Mouse (Mus musculus) adrenal gland, adult 8-10 months (tissue): ENCODE results near the gene Krtap15. TPM values are rescaled to one million over a fixed set of nuclear protein-coding genes. Genes with fewer than 3 reads are reported as not detected.

Experiments used
- DNase-seq: peaks from one replicate; pipeline ENCODE4 v3.0.0; 2022
- total RNA-seq, 4 experiments: library from RNA; stranded (reverse); gene quantifications; 2 replicates each; pipeline ENCODE4 v1.2.4; 2022

Krtap15 gene
- total RNA-seq, result not detected

DNA sequence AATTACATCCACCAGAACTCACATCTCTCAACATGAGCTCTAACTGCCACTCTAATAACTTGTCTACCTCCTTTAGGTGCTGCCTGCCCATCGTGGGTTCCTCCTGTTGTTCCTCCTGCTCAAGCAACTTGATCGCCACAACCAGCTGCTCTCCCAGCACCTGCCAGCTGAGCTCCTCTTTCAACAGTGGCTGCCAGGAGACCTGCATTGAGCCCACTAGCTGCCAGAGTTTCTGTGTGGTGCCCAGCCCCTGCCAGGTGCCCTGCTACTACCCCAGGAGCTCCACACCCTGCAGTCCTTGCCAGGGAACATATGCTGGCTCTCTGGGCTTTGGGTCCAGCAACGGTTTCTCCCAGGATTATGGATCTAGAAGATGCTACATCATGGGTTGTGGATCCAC is at the start of gene Krtap15:
Gene Krtap15 (plus strand): TSS at position 150 of the 400 bp plus-strand sequence.
- no peak for DNase-seq

DNA sequence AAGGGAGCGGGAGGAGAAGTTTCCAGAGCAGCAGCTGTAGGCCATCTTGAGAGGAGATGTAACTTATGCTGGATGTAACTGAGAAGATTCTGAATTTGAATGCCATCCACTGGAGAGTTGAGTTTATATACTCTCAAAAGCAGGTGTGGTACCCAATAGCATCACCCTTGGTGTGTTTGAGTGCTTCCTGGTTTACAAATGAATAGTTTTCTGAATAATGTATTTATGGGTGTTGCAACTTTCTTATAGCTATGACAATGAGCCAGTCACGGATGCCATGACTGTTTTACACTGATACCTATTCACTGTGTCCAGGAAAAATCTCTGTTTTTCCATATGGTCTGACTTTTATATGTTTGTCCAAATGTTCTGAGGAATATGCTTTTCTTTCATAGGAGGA is 45.9 kb upstream of the Krtap15 start, which contains the start of gene 2310057N15Rik:
Gene 2310057N15Rik (minus strand): TSS at position 101 of the 400 bp plus-strand sequence.
- DNase-seq, result no peak

DNA sequence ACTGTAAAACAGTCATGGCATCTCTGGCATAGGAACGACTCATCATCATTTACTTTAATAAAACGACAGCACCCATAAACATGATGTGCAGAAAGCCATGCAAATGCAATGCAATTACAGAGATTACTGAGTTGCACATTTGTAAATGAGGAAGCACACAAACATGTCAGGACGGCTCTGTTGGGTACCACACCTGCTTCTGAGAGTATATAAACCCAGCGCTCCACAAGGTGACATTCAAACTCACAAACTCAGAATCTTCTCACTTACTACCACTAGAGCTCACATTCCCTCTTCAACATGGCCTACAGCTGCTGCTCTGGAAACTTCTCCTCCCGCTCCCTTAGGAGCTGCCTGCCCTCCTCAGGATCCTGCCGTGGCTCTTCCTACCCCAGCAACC is 42.4 kb upstream of the Krtap15 start, which contains the start of gene Gm5965:
Gene Gm5965 (plus strand): TSS at position 301 of the 400 bp plus-strand sequence.
- DNase-seq, result no peak

GRCm38 (mm10) chr16:88786786-88787185 is 33.2 kb upstream of the Krtap15 start:
- DNase-seq, result no peak

GRCm38 (mm10) chr16:88811827-88812226 is 8.2 kb upstream of the Krtap15 start, which contains the start of gene Gm20741:
Gene Gm20741, minus strand, starts transcription at chr16:88812220.
- no peak for DNase-seq

DNA sequence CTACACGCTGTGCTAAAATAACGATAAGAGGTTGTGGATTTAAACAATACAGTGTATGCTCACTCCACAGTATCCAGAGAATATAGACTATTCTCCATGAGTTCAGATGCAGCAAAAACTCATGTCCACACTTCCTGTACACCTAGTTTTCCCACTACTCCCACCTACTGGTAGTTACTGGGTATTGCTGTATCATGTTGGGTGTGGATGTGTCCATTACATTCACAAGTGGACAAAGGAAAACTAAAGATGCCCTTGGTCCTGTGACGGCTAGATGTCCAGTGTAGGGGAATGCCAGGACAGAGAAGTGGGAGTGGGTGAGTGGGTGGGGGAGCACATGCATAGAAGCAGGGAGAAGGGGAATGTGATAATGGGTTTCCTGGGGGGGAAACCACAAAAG is 3.7 kb downstream of the Krtap15 start:
- no peak for DNase-seq

GRCm38 (mm10) chr16:88826095-88826652 is 6.2 kb downstream of the Krtap15 start, which contains the start of gene Krtap14:
Gene Krtap14, minus strand, starts transcription at chr16:88826145.
- no peak for DNase-seq

DNA sequence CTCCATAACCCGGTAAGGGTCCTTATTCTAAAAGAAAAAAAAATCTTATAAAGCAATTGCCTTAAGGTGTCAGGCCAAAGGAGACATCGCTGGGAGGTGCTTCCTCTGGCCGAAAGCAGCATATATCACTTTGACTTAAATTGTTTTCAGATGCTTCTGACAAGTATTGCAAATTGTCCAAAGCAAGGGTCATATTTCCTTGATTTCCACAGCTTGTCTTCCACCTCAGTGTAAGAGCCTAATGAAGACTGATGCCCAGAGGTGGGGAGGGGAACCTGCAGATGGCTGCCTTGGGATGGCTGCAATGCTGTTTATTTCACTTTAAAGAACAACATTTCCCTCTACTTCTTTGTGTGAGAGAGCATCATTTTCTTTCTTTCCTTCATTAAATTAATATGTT is 7.0 kb downstream of the Krtap15 start:
- DNase-seq, result no peak

- no peak for DNase-seq
These were observed 27.3 kb downstream of the Krtap15 start for GRCm38 (mm10) chr16:88847363-88847762.

DNA sequence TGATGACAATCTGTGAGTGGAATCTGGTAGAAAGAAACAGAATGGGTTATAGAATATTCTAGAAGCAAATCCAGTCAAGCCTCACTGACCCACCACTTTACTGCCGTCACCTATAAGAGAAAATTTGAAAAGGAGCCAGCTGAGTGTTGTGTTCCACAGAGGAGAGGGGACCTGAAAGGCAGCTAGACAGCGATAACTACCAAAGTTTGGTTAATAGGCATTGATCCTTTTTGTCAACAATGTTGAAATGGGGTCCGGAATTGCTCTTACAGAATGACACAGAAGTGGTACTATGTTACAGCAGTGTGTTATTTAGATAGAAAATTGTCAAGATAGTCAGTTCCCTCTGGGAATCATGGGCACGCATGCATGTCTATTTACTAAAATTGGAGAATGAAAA is 28.5 kb downstream of the Krtap15 start:
- DNase-seq, result no peak

DNA sequence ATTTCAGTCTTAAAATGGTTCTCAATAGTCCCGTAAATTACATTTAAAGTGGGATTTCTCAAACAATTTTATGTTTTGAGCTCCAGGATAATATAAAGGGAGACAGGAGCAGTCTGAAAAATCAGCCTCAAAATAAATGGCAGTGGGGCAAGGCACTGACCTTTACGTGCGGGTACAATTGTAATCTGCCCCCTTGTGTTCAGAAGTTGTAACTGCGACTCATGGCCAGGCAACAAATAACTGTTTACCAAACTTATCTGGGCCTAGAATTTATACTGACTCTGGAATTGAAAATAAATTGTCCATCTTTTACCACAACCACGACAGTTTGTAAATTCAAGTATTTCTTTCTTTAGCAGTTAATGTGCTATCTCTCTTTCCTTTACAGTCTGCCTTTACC is 31.4 kb downstream of the Krtap15 start:
- DNase-seq, result no peak

- no peak for DNase-seq
These were observed 44.9 kb downstream of the Krtap15 start for GRCm38 (mm10) chr16:88864887-88865407.

DNA sequence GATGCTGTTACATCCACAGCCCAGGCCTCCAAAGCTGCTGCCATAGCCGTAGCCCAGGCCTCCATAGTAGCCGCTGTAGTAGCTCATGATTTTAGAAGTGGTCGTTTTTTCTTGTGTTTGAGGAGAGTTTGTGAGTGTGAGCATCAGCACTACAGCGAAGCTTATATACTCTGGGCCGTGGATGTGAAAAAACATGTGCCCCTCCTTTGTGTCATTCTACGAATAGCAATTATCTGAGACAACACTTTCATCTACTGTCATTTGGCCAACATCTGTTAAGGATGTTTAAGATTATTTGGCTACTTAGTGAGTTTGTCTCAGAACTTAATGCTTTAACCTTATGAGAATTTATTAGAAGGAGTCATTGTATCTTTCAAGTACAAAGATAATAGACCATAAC is 49.3 kb downstream of the Krtap15 start, which contains the start of gene Krtap19-1:
Gene Krtap19-1 (minus strand): TSS at position 101 of the 400 bp plus-strand sequence.
- DNase-seq, result no peak

DNA sequence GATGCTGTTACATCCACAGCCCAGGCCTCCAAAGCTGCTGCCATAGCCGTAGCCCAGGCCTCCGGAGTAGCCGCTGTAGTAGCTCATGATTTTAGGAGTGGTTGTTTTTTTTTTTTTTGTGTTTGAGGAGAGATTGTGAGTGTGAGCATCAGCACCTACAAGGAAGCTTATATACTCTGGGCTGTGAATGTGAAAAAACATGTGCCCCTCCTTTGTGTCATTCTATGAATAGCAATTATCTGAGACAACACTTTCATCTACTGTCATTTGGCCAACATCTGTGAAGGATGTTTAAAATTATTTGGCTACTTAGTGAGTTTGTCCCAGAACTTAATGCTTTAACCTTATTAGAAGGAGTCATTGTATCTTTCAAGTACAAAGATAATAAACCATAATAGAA is 54.2 kb downstream of the Krtap15 start, which contains the start of gene Krtap19-2:
Gene Krtap19-2 (minus strand): TSS at position 101 of the 400 bp plus-strand sequence.
- no peak for DNase-seq

GRCm38 (mm10) chr16:88877938-88878337 is 57.9 kb downstream of the Krtap15 start, which contains the start of gene Krtap19-3:
Gene Krtap19-3, minus strand, starts transcription at chr16:88878038.
- DNase-seq, result no peak

Other genes starting within 250 kb of the Krtap15 start
- gene Krtap24-1, start 207.9 kb upstream of the Krtap15 start, total RNA-seq, result not detected
- not detected for gene 2310079G19Rik, start 192.5 kb upstream of the Krtap15 start, total RNA-seq
- not detected for gene Krtap26-1, start 172.4 kb upstream of the Krtap15 start, total RNA-seq
- not detected for gene Krtap27-1, start 148.5 kb upstream of the Krtap15 start, total RNA-seq
- not detected for gene 2310061N02Rik, start 112.3 kb upstream of the Krtap15 start, total RNA-seq
- not detected for gene Krtap13-1, start 91.4 kb upstream of the Krtap15 start, total RNA-seq
- gene Krtap13, start 68.6 kb upstream of the Krtap15 start, total RNA-seq, result not detected
- gene 2310034C09Rik, start 61.4 kb upstream of the Krtap15 start, total RNA-seq, result not detected
- not detected for gene 2310057N15Rik, start 46.0 kb upstream of the Krtap15 start, total RNA-seq
- gene Gm5965, start 42.3 kb upstream of the Krtap15 start, total RNA-seq, result not detected
- gene Gm20741, start 8.0 kb upstream of the Krtap15 start, total RNA-seq, result not detected
- not detected for gene Krtap14, start 5.9 kb downstream of the Krtap15 start, total RNA-seq
- not detected for gene Krtap19-1, start 49.2 kb downstream of the Krtap15 start, total RNA-seq
- gene Krtap19-2, start 54.1 kb downstream of the Krtap15 start, total RNA-seq, result not detected
- gene Krtap19-3, start 57.8 kb downstream of the Krtap15 start, total RNA-seq, result not detected
- not detected for gene Krtap19-4, start 64.9 kb downstream of the Krtap15 start, total RNA-seq
- not detected for gene Krtap19-5, start 76.2 kb downstream of the Krtap15 start, total RNA-seq
- not detected for gene Krtap19-9b, start 112.0 kb downstream of the Krtap15 start, total RNA-seq
- gene Krtap16-3, start 142.7 kb downstream of the Krtap15 start, total RNA-seq, result not detected
- gene Krtap22-2, start 190.5 kb downstream of the Krtap15 start, total RNA-seq, result not detected
- gene Gm10229, start 195.1 kb downstream of the Krtap15 start, total RNA-seq, result not detected
- gene Krtap6-1, start 211.5 kb downstream of the Krtap15 start, total RNA-seq, result not detected
- not detected for gene Gm10228, start 221.3 kb downstream of the Krtap15 start, total RNA-seq
- not detected for gene Krtap6-5, start 227.7 kb downstream of the Krtap15 start, total RNA-seq
- gene 1110025L11Rik, start 243.8 kb downstream of the Krtap15 start, total RNA-seq, result not detected